24 mouse cellular contexts compared by ENCODE assay signal in genomic region chr11:120264008-120264407, GRCm38 (mm10). TPM values are rescaled to one million over a fixed set of nuclear protein-coding genes. Genes with fewer than 3 reads are reported as not detected.
DNase-seq lines count a peak whose midpoint lies in the region; ATAC-seq and TF ChIP-seq lines count a peak whose summit lies in the region.
"Had no signal": no experiment of that assay in that cellular context is flagged by ENCODE, and none has a peak within 500 bp of the region (broad histone marks: within the 10 kb centered on the region; RNA-seq: fewer than 3 reads in every experiment).

No protein-coding gene starts in this region.

- no peak for ATAC-seq in forebrain, embryonic 12.5 days (ENCODE audit: low FRiP score)
- ATAC-seq in kidney, postnatal 0 days (replicated peaks; ENCODE audit: low FRiP score, low read depth), result no peak
- ATAC-seq in kidney, embryonic 14.5 days (ENCODE audit: low FRiP score, low TSS enrichment), result no peak
- ATAC-seq: forebrain, embryonic 16.5 days; inflammation-experienced regulatory T-cells, adult 6 months; lung, postnatal 0 days had no signal

- peaks cover 96% of the 10 kb centered on the region for H3K36me3 ChIP-seq in forebrain, embryonic 10.5 days (replicated peaks)
- H3K36me3 ChIP-seq in forebrain, embryonic 12.5 days (replicated peaks), result peaks cover 36% of the 10 kb centered on the region
- H3K36me3 ChIP-seq in kidney, postnatal 0 days (ENCODE audit: insufficient read depth, low read length), result 0 out of 2 replicates have a peak, but pooled peaks cover 4% of the 10 kb centered on the region
- peaks cover 24% of the 10 kb centered on the region; the same call in 1 of the 2 replicates for H3K36me3 ChIP-seq in kidney, embryonic 14.5 days (ENCODE audit: control insufficient read depth, insufficient read depth, low read length)
- H3K36me3 ChIP-seq: heart, embryonic 15.5 days; neural tube, embryonic 15.5 days had no signal

- H3K9ac ChIP-seq in forebrain, embryonic 12.5 days, result no peak overlapping the region
- H3K9ac ChIP-seq in kidney, postnatal 0 days (ENCODE audit: low read depth, low read length), result no peak overlapping the region
- no peak overlapping the region for H3K9ac ChIP-seq in kidney, embryonic 14.5 days (ENCODE audit: low read depth, low read length)
- H3K9ac ChIP-seq: heart, embryonic 15.5 days; liver, embryonic 14.5 days; neural tube, embryonic 15.5 days had no signal

- no peaks in the 10 kb centered on the region for H3K27me3 ChIP-seq in forebrain, embryonic 10.5 days (ENCODE audit: poor library complexity, severe bottlenecking)
- no peaks in the 10 kb centered on the region; the same call in 1 of the 2 replicates for H3K27me3 ChIP-seq in forebrain, embryonic 12.5 days
- H3K27me3 ChIP-seq in kidney, postnatal 0 days (ENCODE audit: insufficient read depth, low read length), result no peaks in the 10 kb centered on the region
- H3K27me3 ChIP-seq in kidney, embryonic 14.5 days (ENCODE audit: control insufficient read depth, insufficient read depth, low read length), result no peaks in the 10 kb centered on the region
- H3K27me3 ChIP-seq: embryonic facial prominence, embryonic 13.5 days; heart, embryonic 15.5 days; neural tube, embryonic 15.5 days had no signal

- no peak overlapping the region for H3K4me2 ChIP-seq in forebrain, embryonic 12.5 days
- no peak overlapping the region for H3K4me2 ChIP-seq in kidney, postnatal 0 days (ENCODE audit: low read length)
- no peak overlapping the region for H3K4me2 ChIP-seq in kidney, embryonic 14.5 days (replicated peaks; ENCODE audit: low read depth, low read length)
- H3K4me2 ChIP-seq: embryonic facial prominence, embryonic 13.5 days; heart, embryonic 15.5 days; midbrain, embryonic 11.5 days; neural tube, embryonic 15.5 days had no signal

- H3K4me1 ChIP-seq in forebrain, embryonic 10.5 days, result peaks cover 97% of the 10 kb centered on the region
- peaks cover 99% of the 10 kb centered on the region for H3K4me1 ChIP-seq in forebrain, embryonic 12.5 days
- H3K4me1 ChIP-seq in kidney, postnatal 0 days (replicated peaks; ENCODE audit: insufficient read depth, low read length), result peaks cover 43% of the 10 kb centered on the region
- H3K4me1 ChIP-seq in kidney, embryonic 14.5 days (ENCODE audit: control insufficient read depth, insufficient read depth, low read length), result peaks cover 58% of the 10 kb centered on the region

- H3K9me3 ChIP-seq in forebrain, embryonic 10.5 days, result no peaks in the 10 kb centered on the region
- no peaks in the 10 kb centered on the region for H3K9me3 ChIP-seq in forebrain, embryonic 12.5 days
- H3K9me3 ChIP-seq in kidney, postnatal 0 days (replicated peaks; ENCODE audit: low read length), result no peaks in the 10 kb centered on the region
- H3K9me3 ChIP-seq in kidney, embryonic 14.5 days (ENCODE audit: control insufficient read depth, low read length), result no peaks in the 10 kb centered on the region
- H3K9me3 ChIP-seq: embryonic facial prominence, embryonic 13.5 days; heart, embryonic 15.5 days; neural tube, embryonic 15.5 days had no signal

- WGBS in forebrain, embryonic 10.5 days, result 67% methylated on average over 6 of the region's 6 CpGs
- 62% methylated on average over 6 of the region's 6 CpGs for WGBS in forebrain, embryonic 12.5 days
- WGBS in kidney, postnatal 0 days, result 62% methylated on average over 6 of the region's 6 CpGs
- WGBS in kidney, embryonic 14.5 days, result 52% methylated on average over 6 of the region's 6 CpGs

- TF ChIP-seq CTCF in kidney, postnatal 0 days (IDR thresholded peaks at IDR 0.05; ENCODE audit: low read depth), result no peak

- DNase-seq in forebrain, embryonic 10.5 days (ENCODE audit: extremely low spot score, low spot score), result no peak
- peak; percentile 50 for DNase-seq in kidney, postnatal 0 days (ENCODE audit: low spot score)
- peak; percentile 56 for DNase-seq in retina, postnatal 1 day
- DNase-seq in retina, embryonic 14.5 days (ENCODE audit: low spot score), result no peak
- peak; percentile 22 for DNase-seq in mesoderm, embryonic 11.5 days (ENCODE audit: low read depth, low spot score)
- no peak for DNase-seq in gastrocnemius, adult 18-20 months (ENCODE audit: low spot score)
- DNase-seq: cerebellum, adult 2 months; cerebellum, postnatal 36 days; heart, adult 11 months; kidney, adult 8-10 months; layer of hippocampus, adult 9-11 months; right cerebral cortex, postnatal 4 days had no signal

- H3K4me3 ChIP-seq in forebrain, embryonic 10.5 days, result peak overlapping the region; percentile 7; the same call in 1 of the 2 replicates
- no peak overlapping the region for H3K4me3 ChIP-seq in forebrain, embryonic 12.5 days (replicated peaks)
- H3K4me3 ChIP-seq in kidney, postnatal 0 days (replicated peaks; ENCODE audit: low read depth, low read length), result no peak overlapping the region
- H3K4me3 ChIP-seq in kidney, embryonic 14.5 days (ENCODE audit: low read length), result no peak overlapping the region
- H3K4me3 ChIP-seq: embryonic facial prominence, embryonic 13.5 days; heart, embryonic 15.5 days; left cerebral cortex, adult 2 months; neural tube, embryonic 15.5 days had no signal

- H3K27ac ChIP-seq in forebrain, embryonic 10.5 days, result peak overlapping the region; percentile 69
- no peak overlapping the region for H3K27ac ChIP-seq in forebrain, embryonic 12.5 days
- H3K27ac ChIP-seq in kidney, postnatal 0 days, result no peak overlapping the region
- H3K27ac ChIP-seq in kidney, embryonic 14.5 days (ENCODE audit: low read depth, low read length), result no peak overlapping the region
- H3K27ac ChIP-seq: heart, embryonic 15.5 days; left cerebral cortex, adult 2 months; liver, embryonic 14.5 days; neural tube, embryonic 15.5 days; stomach, postnatal 0 days had no signal

RNA-seq across cellular contexts. Expression of gene Bahcc1, which starts 31.3 kb away (rescaled TPM):
- polyA plus RNA-seq in forebrain, embryonic 10.5 days (2016; fragmentation: Nextera tagmentation; extraction: Ambion mirVana), result 13.7 and 16.1 TPM in 2 replicates
- polyA plus RNA-seq in forebrain, embryonic 12.5 days (2016; fragmentation: Nextera tagmentation; extraction: Ambion mirVana), result 23.5 and 24.0 TPM in 2 replicates
- 8.2 and 8.6 TPM in 2 replicates for polyA plus RNA-seq in kidney, postnatal 0 days (2015; fragmentation: Nextera tagmentation; extraction: Ambion mirVana)
- polyA plus RNA-seq in kidney, embryonic 14.5 days (2014; fragmentation: Nextera tagmentation; extraction: Ambion mirVana), result 20.3 and 27.2 TPM in 2 replicates
- 1 to 10 TPM; 3.4 to 4.6 TPM for total RNA-seq in gastrocnemius, adult 18-20 months (2021)
- polyA plus RNA-seq: inflammation-experienced regulatory T-cells, adult 6 months had no signal

Comparison
In these comparisons a context has a peak if more than half of its experiments do, and no peak if none do; other contexts are left out.
1. DNase-seq: peak in kidney, postnatal 0 days (single experiment), retina, postnatal 1 day (single experiment) and mesoderm, embryonic 11.5 days (single experiment); none in forebrain, embryonic 10.5 days (single experiment), retina, embryonic 14.5 days (single experiment) and gastrocnemius, adult 18-20 months (single experiment).